Mouse (Mus musculus) monocyte, adult 2 months (primary cell): ENCODE results near the gene Selplg.

Experiments used
- DNase-seq, 2 experiments: peaks; one replicate each; pipeline ENCODE4 v3.0.0; 2022; ENCODE audit warnings: low spot score in 2 of 2, low read depth in 1 of 2

Selplg gene

DNA sequence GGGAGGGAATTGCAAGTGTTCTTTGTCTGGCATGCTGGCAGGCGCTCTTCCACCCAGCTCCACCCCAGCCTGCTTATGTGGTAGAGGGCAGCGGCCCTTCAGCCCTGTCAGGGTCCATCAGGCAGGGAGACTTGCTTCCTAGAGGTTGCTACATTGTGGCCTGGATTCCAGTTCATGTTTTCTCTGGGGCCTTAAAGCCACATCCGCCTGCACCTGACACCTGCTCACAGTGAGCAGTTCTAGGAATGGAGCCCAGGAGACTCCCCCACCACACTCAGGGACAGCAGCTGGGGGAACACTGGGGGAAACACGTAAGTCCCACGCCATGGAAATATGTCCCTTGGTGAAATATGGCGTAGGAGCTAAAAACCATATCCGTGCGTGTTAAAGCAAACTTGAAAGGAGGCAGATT is at the start of gene Selplg:
Selplg (minus strand) TSS at position 155 of the 412 bp plus-strand sequence.
- no peak for DNase-seq

- DNase-seq: no peak
These were observed 48.7 kb upstream of the Selplg start for GRCm38 (mm10) chr5:113881136-113881535.

DNA sequence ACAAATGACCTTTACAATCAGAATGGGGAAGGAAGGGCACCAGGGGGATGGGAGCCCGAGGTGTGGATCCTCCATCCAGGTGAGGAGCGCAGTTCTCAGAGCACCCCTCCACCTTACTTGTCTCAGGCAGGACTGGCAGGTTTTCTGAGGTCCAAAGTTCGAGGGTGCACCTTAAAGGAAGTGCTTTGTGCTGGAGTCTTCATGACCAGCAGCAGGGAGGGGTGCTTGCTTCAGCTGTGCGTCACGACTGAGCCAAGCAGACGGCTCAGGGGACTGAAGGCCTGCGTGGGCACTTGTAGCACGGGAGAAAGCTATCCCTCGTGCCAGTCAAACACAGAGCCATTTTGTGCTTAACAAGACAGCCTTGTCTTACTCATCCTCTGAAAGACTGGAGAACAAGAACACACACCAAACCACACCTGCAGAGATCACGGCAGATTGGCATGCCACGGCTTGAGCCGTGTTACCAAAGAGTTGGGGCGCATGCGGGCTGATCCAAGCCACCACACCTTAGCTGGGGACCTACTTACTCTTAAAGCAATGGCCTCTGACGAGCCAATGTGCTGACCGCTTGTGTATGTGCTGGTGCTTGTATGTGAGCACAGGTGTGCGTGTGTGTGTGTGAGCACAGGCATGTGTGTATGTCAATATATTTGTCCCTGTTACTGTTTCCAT is 46.6 kb upstream of the Selplg start:
- no peak for DNase-seq

- DNase-seq: no peak
These were observed 45.1 kb upstream of the Selplg start for GRCm38 (mm10) chr5:113877565-113877964.

DNA sequence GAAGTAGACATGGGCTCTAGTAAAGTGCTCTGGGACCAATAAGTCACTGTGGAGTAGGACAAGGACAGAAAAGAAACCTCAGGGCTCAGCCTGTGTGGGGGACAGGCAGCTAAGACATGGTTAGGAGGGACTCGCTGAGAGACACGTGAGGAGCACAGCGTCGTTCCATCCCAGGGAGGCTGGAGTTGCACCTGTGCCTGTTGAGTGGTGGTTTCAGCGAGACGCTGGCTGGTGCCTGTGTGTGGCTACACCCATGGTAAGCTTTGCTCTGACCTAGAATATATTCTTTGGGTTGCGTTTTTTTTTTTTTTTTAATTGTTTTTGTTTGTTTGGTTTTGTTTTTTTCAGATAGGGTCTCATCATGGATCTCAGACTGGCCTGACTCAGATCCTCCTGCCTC is 43.7 kb upstream of the Selplg start:
- no peak for DNase-seq

GRCm38 (mm10) chr5:113875625-113876024 is 43.2 kb upstream of the Selplg start:
- no peak for DNase-seq

DNA sequence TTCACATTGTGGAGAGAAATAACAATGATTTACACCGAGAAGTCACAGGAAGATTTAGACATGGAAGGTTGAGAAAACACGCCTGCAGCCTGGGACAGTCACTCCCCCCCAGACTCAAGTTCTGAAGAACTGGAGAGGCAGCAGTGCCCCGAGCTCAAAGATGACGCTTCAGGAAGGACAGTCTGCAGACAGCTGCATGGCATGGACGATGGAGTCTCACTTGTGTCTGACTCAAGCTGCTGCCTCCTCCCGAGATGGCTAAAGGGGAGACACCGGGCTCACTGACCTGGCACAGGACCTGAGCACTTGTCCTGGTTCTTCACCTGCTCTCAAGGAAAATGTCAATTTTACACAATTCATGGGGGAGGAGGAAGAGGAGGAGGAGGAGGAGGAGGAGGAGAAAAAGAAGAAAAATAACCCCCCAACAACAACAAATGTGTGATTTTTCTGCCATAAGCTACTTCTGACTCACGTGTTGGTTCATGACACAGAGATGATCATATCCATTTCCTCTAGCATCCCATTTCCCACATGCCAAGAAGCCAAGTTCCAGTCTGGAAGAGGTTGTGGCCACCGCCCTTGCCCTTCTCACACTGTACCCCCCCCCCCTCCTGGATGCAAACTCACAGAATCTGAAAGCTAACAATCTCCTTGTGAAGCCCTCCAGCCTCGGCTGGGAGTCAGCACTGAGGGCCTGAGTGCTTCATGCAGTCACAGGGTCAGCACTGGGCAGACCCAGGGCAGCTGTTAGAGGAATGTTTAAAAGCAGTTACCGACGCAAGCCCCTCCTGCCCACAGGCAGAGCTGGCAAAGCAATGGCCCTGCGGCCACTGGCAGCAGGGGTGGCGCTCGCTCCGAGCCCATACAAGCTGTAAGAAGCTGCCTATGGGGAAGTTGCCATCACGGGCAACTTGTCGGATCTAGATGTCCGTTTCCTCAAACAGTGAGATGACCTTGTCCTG is 41.9 kb upstream of the Selplg start:
- DNase-seq: no peak

DNA sequence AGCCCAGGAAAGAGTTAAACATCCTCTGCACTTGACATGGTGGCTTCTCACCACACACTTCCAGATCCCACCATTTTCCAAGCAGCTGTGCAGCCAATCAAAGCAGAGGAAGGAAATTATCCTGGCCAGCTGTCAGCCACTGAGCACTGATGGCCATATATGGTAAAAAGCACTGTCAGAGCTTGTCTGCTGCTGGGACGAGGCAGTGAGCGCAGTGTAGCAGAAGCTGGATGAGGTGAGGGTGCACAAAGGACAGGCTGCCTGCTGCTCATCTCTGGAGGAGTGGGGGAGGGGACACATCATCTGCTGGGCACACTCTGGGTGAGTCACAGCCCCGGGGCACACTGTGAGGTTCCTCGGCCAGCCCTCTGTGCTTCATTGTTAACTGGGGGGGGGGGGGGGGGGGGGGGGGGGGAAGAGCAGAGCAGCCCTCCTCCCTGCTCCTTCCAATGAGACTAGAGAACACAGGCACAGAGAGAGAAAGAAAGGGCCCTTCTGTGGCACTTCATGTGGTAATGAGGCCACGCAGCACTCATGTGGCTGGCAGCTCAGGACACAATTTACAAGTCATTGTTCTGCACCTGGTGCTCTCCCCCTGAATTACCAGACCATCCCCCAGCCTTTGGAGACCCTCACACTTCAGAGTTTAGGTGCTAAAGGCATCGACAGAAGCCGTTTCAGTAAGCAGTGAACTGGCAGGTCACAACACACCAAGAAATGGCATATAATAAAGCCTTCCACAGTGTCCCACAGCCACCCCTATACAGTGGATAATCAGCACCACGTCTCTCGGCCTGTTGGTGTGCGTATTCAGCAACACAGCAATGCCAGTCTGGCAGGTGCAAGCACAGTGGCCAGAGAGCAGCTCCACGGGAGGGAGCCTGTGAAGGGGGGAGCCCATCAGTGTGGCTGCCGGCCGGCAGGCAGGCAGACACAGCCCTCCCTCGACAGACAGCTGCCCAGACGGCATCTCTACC is 40.8 kb upstream of the Selplg start:
- peak; percentile 28 to 52 for DNase-seq

DNA sequence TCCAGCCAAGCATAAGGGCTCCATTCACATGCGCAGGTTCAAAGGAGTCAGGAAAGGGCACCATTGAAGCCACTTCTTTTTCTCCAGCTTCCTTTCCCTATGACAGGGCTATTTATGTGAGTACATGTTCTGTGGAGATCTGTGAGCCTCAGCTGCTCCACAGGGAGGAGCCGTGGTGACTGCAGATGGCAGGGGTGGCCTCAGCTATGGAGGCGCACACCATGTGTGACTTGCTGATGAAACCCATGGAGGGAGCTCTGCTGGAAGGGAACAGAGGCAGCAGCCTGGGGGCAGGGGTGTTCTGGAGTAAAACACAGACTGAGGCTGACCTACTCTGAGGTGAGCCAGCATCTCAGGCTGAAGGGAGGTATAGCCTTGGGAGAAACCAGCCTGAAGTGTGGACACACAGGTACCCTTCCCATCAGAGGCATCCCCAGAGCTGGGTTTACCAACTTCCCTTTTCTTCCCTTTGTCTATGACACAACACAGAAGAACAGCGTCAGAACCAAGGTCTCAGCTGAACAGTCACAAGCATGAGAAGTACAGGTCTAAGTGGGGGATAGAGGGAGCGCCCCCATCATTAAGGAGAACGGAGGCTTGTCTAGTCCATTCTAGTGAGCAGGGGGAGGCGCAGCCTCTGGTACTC is 39.6 kb upstream of the Selplg start:
- DNase-seq: peak; percentile 14 to 52

GRCm38 (mm10) chr5:113870393-113871040 is 38.1 kb upstream of the Selplg start:
- DNase-seq: no peak

GRCm38 (mm10) chr5:113869132-113869531 is 36.7 kb upstream of the Selplg start:
- DNase-seq: no peak

- DNase-seq: no peak
These were observed 32.5 kb upstream of the Selplg start for GRCm38 (mm10) chr5:113864992-113865391.

GRCm38 (mm10) chr5:113863994-113864393 is 31.6 kb upstream of the Selplg start:
- no peak for DNase-seq

DNA sequence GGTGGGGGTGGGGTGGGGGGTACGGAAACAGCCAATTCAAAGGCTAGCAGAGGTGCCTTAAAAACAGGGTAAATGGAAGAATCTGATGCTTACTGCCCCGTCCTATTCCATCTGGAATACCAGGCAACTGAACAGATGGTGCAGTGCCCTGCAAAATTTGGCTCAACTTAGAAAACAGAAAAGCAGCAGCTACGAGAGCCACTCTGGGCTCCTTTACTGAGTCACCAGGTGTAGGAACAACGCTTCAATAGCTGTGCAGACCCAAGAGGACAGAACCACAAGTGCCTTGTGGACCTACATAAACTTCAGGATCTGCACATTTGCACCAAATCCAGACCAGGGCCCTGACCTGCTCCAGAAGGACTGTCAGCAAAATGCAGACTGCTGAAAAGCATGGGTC is 30.0 kb upstream of the Selplg start:
- DNase-seq: no peak

DNA sequence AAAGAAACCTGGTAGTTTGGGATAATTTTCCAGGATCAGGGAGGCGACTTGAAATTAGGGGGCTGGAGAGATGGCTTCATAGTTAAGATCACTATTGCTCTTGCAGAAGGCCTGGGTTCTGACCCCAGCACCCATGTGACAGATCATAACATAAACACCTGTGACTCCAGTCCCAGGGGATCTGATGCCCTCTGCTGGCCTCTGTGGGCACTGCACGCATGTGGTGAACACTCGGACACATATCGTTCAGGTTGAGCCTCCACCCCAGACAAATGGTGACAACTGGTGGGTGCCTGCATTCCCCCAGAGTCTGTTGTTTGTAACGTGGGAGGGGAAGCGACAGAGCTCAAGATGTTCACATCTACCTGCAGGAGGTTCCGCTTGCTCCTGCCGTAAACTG is 28.9 kb upstream of the Selplg start:
- no peak for DNase-seq

DNA sequence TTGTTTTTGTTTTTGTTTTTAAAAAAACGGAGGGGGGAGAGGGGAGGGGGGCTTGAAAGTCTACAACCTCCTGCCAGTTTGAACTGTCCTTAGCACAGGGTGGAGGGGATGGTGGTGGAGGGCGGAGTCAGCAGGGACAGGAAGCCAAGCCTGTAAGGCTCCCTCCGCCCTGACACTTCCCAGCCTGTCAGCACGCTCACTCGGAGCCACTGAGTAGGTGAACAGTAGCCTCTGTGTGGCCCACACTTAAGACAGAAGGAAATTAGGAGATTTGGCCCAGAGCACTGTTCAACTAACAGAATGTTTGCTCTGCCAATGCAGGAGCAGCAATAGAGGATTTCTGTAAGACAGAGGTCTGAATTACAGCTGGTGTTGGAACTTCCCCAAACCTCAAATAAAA is 26.5 kb upstream of the Selplg start:
- no peak for DNase-seq

GRCm38 (mm10) chr5:113858550-113858949 is 26.1 kb upstream of the Selplg start:
- DNase-seq: no peak

DNA sequence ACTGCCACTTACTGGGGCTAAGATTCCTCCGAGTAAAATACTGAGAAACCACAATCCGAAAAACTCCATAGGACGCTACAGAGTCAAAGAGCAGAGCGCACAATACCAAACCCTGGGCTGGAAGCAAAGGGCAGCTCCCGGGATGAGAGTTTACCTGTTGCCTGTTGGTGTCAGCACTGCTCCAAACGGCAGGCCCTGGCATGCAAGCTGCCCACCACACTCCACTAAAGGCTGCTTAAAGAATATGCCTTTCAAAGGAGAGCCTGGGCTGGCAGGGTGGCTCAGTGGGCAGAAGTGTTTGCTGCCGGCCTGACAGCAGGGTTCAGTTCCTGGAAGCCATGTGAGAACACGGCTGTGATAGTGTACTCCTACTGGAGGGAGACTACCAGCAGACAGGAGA is 25.2 kb upstream of the Selplg start:
- DNase-seq: no peak

DNA sequence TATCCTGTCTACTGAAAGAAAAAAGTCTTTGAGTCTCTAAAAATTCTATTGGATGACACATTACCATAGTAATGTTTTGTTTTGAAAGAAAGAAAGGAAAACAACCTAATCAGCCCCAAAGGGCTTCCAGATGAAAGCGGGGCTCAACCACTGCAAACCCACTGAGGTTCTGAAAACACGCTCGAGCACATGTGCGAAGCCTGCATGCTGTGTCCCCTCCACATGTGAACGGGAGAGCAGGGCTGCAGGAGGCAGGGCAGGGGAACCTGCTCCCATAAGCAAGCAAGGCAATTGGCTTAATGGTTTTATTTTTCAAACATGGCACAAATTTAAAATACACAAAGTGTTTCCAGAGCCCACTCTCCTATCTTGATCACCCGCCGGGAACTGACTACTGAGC is 24.2 kb upstream of the Selplg start:
- DNase-seq: no peak

- DNase-seq: no peak
These were observed 23.3 kb upstream of the Selplg start for GRCm38 (mm10) chr5:113855696-113856095.
